Mouse (Mus musculus) T-helper 17 cell (primary cell): ENCODE measurements at regions not wholly inside any gene's neighbourhood (a gene's known extent, or its start where the extent isn't known, plus 50 kb on each side); places are given as distances from the start of the nearest gene placed in this dataset.

Source experiments
- in situ Hi-C, 2 experiments: fragments of 300-600 bp; cut with MboI, MseI; formaldehyde crosslinking; loops; 1 replicate in 1 of 2; 2 replicates in 1 of 2; pipeline ENCODE4 v1.15.1; 2025; ENCODE audit warnings: high pct_unique_total_duplicates in 2 of 2

DNA sequence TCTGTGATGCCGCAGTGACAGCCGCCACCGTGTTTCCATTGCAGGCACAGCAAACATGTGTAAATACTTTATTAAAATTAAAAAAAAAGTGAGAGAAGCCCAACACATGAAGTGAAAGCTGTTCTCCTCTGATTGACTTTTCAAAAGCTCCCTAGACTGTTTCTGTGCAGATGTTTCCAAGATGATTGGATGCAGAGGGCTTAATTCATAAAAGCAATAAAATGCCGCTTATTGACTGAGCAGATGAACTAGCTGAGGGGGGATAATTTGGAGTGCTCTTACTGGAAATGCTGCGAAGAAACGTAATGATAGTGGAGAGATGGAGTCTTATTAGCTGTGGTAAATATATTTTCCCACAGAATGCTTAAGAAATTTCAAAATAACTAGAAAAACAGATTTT lies 170.4 kb downstream of the Rnf144a start:
- in situ Hi-C loops = no loop called here

GRCm38 (mm10) chr12:26227557-26228020 lies 187.5 kb downstream of the Rnf144a start:
- in situ Hi-C loops = no loop called here

DNA sequence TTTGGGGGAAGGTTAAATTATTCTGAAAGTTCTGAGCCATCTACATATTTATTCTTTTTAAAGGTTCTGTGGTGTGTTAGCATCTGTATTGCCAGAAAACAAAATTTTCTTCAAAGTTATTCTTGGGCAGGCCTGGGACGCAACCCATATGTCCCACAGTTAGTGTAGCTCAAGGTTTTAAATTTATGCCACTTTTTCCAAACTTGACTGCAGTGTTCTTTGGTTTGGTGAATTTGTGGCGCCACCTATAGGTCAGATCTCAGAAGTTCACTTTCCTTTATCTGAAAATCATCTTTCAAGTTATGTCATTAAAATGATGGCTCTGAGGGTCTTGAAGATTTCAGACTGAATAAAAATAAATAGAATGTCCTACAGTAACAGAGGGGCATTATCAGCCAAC lies 188.7 kb downstream of the Rnf144a start:
- in situ Hi-C loops = no loop called here

DNA sequence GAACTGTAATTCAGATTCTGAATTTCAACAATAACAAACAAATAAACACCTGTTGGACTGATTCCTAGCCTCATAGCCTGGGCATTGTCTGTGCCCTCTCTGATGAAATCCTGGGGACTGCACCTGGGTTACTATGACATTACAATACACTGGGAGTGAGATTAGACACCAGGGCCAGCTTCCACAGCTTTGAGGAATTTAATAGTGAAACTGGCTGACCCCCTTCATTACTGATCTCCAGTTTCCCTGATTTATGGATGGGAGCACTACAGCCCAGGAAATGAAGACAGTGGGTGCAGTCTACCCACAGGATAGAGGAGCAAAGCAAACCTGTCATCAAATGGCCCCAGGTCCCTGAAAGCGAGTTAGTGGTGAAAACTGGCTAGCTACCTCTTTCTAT lies 202.6 kb downstream of the Rnf144a start:
- in situ Hi-C loops = loop anchor here in 1 of 2 experiments (5.0 kb wide), 1 partner anchor 50 kb away; no protein-coding TSS in a partner anchor

- in situ Hi-C loops = loop anchor here in 1 of 2 experiments (5.0 kb wide), 1 partner anchor 49 kb away; no protein-coding TSS in a partner anchor
Observed at GRCm38 (mm10) chr12:26211423-26211822, 203.6 kb downstream of the Rnf144a start.

GRCm38 (mm10) chr12:26206751-26207150 lies 208.3 kb downstream of the Rnf144a start:
- in situ Hi-C loops = no loop called here

DNA sequence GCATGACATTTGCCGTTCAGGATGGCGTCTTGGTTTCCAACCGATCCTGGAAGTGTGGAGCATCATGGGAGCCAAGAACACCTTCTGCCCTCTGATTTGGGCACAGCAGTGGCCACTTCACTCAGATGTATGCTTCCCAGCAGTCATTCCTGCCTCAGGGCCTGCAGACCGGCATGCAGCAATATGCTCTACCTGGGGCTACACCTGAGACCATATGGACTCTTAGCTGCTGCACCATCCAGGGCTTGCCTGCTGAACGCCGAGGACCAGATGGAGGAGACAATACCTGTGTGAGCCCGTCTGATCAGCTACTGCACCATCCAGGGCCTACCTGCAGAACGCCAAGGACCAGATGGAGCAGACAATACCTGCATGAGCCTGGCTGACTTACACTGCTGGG lies 209.0 kb downstream of the Rnf144a start:
- in situ Hi-C loops = no loop called here

DNA sequence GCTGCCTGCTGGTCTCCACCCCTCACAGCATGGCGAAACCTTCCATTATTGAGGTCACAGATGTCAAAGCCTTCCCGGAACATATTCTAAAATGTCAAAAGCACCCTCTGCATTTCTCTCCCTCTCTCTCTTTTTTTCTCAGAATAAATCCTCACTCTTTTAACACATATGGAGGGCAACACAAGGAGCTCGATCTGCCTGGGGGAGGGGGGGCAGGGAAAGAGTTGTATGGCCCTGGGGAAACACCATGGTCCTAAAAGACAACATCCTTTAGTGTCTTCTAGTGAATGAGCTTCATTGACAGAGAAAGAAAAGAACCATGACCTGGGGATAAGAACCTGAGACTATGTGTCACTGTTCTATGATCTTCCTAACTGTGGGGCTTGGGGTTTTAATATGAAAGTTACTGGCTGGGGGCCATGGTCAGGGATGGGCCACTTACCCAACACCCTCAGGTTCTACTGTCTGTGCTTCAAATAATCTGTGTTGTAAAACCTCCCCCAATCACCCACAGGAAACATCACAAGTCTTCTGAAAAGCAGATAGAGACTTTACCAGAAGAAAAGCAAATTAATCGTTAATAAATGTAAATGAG lies 223.0 kb downstream of the Rnf144a start:
- in situ Hi-C loops = no loop called here

DNA sequence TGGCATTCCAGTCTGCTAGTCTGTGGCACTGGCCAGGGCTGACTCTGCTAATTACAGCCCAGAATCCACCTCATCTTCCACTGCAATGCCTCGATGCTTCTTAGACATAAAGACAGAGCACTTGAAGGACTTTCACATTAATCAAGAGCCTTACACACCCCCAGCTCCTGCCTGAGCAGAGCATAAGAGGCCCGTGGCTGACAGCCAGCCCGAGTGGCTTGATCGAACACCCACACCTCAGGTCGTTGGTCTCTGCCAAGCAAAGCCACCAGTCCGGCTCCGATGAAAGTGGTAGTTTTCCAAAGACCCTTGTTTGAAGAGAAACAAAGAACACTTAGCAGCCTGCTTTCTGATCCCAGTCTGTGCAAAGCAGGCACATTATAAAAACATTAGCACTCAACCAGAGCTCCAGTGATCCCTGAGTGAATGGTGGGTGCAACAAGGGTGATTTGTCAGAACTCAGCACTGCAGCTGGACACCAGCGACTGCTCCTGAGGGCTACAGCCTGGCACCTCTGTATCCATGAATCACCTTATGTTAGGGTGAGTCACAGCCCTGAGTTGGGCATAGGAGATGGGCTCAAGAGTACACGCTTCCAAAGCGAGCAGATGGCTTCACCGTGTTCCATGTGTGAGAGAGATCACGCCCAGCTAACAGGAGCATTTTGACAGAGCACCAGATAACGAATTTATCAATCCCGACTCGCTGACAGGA lies 223.6 kb downstream of the Rnf144a start:
- in situ Hi-C loops = no loop called here

DNA sequence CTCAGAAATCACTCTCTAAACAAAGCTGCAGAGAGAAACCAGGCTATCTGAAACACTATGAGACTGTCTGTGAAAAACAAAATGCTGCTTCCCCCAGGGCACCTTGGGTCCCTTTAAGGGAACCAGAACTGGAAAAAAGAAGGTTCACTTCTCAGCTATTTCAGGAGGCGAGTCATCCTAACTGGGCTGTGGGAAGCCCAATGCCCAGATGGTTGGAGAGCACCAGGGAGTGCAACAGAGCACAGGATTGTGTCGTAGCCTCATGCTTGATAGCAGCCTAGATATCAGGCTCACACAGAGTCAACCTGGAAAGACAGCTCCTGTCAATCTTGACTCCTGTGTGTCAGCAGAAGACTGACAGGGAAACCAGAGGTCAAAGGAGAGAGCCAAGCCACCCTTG lies 226.1 kb downstream of the Rnf144a start:
- in situ Hi-C loops = no loop called here

GRCm38 (mm10) chr12:26187091-26187862 lies 227.8 kb downstream of the Rnf144a start:
- in situ Hi-C loops = no loop called here

GRCm38 (mm10) chr12:26184701-26185460 lies 230.2 kb downstream of the Rnf144a start:
- in situ Hi-C loops = no loop called here

DNA sequence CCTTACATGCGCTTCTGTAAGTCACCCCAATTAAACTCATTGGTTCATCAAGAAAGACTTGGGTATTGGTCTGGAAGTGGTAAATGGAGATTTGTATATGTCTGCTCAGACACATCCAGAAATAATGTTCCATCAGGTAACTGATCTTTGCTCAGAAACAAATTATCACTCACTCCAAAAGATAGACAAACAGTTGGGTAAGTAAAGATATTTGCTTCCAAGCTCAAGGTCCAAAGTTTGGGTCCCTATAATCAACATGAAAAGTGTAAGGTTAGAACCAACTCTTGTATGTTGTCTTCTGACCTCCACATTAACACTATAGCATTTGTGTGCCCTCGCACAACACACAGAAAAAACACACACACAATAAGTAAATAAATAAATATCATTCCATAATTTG lies 232.0 kb downstream of the Rnf144a start:
- in situ Hi-C loops = no loop called here

DNA sequence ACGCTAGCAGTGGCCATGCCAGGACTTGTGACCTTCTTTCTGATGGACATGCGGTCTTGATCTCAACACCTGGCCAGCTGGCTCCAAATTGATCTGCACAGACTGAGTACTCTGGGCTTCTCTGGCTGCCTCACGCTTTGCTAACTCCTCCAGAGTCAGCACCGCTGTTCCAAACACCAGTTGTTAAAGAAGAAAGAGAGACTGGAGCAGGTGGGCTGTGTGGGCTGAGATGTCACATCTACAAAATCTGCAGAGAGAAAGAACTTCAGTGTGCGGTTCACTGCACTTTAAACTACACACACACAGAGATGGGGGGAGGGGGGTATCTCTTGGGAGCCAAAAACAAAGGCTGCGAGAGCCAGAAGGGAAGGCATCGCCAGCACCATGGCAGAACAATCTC lies 234.2 kb downstream of the Rnf144a start:
- in situ Hi-C loops = no loop called here

DNA sequence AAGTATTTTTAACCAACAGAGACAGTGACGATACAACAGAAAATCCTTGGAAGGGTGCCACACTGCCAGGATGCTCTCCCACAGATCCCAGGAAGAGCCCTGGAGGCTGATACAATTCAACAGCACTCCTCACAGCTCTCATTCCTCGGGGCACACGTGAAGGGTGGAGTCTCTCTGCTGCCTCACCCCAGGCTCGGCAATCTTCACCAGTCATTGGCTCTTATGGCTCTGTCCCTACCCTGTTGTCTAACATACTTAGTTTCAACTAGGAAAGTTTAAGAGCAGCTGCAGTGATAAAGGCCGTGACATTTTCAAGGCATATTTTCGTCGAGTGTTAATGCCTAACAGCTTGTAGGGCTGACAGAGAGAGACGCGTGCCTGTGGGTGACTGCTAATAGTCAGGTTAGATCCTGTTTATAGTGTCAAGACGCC lies 238.8 kb downstream of the Rnf144a start:
- in situ Hi-C loops = no loop called here

DNA sequence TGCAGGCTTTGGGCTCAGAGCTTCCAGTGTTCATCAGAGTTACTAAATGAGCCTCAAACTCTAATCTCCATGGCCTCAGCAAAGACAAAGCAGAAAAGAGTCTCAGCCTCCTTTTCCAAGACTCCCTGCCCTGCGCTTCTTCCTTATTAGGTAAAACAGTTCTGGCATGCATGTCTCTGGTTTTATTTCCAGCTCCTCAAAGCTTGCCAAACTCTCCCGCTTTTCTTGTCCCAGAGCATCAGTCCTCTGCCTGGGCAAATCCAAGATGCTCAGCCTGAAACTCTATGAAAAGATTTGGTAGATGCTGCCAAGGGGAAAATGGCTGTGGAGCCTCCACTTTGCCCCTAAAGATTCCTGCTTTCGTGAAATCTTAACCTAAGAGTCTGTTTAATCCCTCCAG lies 251.6 kb downstream of the Rnf144a start:
- in situ Hi-C loops = loop anchor here in 1 of 2 experiments (5.0 kb wide), 1 partner anchor 49 kb away; no protein-coding TSS in a partner anchor

- in situ Hi-C loops = loop anchor here in 1 of 2 experiments (5.0 kb wide), 1 partner anchor 51 kb away; no protein-coding TSS in a partner anchor
Observed at GRCm38 (mm10) chr12:26160861-26161615, 254.0 kb downstream of the Rnf144a start.

DNA sequence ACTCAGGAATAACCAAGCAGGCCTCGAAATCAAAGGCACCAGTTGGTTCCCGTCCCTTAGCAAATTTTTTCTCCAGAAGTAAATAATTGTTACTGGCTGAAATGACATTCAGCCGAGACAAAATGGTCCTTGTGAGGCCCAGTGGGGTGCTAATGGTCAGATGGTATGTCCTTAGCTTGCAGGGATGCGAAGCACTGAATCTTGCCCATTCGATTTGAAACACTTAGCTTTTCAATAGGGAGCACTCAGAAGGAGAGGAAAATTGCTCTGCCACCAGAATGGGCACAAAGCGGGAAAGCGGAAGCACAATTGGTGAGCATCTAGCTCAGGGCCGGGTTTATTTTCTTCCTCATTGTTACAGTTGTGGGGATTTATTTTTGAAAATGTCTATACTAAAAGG lies 262.1 kb downstream of the Rnf144a start:
- in situ Hi-C loops = no loop called here

- in situ Hi-C loops = no loop called here
Observed at GRCm38 (mm10) chr12:26146336-26146735, 268.7 kb downstream of the Rnf144a start.

GRCm38 (mm10) chr12:26145085-26145714 lies 269.9 kb downstream of the Rnf144a start:
- in situ Hi-C loops = no loop called here
